Mouse (Mus musculus): Measurements from ENCODE around the gene Ccdc148. TPM values are rescaled to one million over a fixed set of nuclear protein-coding genes. Genes with fewer than 3 reads are reported as not detected.

Ccdc148 gene
- polyA plus RNA-seq, 1 experiment from 2014 or later: 1.2 TPM

DNA sequence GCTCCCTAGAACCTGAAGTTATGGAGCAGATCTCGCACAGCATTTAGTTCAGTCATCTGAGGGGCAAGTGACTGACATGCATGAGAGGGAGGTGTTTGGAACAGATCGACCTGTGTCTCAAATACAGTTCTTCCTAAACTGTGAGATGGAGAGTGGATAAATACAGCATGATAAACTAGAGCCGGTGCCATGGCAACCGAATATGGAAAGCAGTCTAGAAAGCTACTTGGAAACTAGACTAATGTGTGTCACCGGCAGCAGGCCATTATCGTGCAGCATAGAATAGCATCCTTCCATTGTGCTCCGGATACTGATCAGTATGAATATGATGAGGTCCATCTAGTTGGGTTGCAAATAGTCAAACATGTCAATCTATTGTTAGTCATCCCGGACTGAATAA, 17.7 kb upstream of the Ccdc148 start:
- Histone ChIP-seq H3K4me1 (peaks cover 23% of the 10 kb centered on the region; the same call in 1 of the 2 replicates), H3K36me3 (no peaks in the 10 kb centered on the region), H3K4me2 (no peak overlapping the region), H3K9me3 (no peaks in the 10 kb centered on the region), H3K27ac (no peak overlapping the region), H3K4me3 (no peak overlapping the region), H3K9ac (no peak overlapping the region), H3K27me3 (no peaks in the 10 kb centered on the region)
- ATAC-seq (ENCODE audit: insufficient number of reproducible peaks, insufficient read depth, low FRiP score, low TSS enrichment, low read depth): no peak
- WGBS: 91% methylated on average over 8 of the region's 8 CpGs

GRCm38 (mm10) chr2:59175926-59176325, 15.4 kb upstream of the Ccdc148 start:
- Histone ChIP-seq H3K4me2 (no peak overlapping the region), H3K36me3 (no peaks in the 10 kb centered on the region), H3K27ac (no peak overlapping the region), H3K9me3 (no peaks in the 10 kb centered on the region), H3K4me3 (no peak overlapping the region), H3K4me1 (peaks cover 38% of the 10 kb centered on the region), H3K9ac (no peak overlapping the region), H3K27me3 (no peaks in the 10 kb centered on the region)
- no peak for ATAC-seq (ENCODE audit: insufficient number of reproducible peaks, insufficient read depth, low FRiP score, low TSS enrichment, low read depth)
- 95% methylated on average over 6 of the region's 6 CpGs for WGBS

DNA sequence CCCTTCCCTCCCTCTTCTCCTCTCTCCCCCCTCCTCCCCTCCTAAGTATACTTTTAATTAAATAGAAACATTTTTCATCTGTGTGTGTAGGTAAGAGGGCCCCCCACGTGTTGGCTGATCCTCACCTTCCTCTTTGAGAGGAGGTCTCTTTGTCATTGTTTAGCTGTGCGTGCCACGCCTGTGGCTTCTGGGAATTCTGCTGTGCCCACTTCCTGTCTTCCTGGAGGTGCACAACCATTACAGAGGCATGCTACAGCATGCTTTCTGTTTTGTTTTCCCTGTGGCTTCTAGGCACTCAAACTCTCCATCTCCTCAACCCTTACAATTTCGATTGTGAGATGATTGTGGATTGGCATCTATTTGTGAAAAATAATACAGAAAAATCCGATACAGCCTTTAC, 11.1 kb upstream of the Ccdc148 start:
- Histone ChIP-seq H3K27me3 (no peaks in the 10 kb centered on the region), H3K9ac (no peak overlapping the region), H3K4me1 (peaks cover 22% of the 10 kb centered on the region), H3K4me2 (no peak overlapping the region), H3K27ac (no peak overlapping the region), H3K9me3 (no peaks in the 10 kb centered on the region), H3K36me3 (no peaks in the 10 kb centered on the region), H3K4me3 (no peak overlapping the region)
- 64% methylated on average over 5 of the region's 5 CpGs for WGBS
- no peak for ATAC-seq (ENCODE audit: insufficient number of reproducible peaks, insufficient read depth, low FRiP score, low TSS enrichment, low read depth)

- Histone ChIP-seq H3K4me1 (peaks cover 22% of the 10 kb centered on the region), H3K36me3 (no peaks in the 10 kb centered on the region), H3K9ac (no peak overlapping the region), H3K27me3 (no peaks in the 10 kb centered on the region), H3K4me2 (no peak overlapping the region), H3K9me3 (no peaks in the 10 kb centered on the region), H3K4me3 (no peak overlapping the region), H3K27ac (no peak overlapping the region)
- WGBS: 93% methylated on average over 5 of the region's 5 CpGs
- no peak for ATAC-seq (ENCODE audit: insufficient number of reproducible peaks, insufficient read depth, low FRiP score, low TSS enrichment, low read depth)
Observed at GRCm38 (mm10) chr2:59170593-59170992, 10.1 kb upstream of the Ccdc148 start.

DNA sequence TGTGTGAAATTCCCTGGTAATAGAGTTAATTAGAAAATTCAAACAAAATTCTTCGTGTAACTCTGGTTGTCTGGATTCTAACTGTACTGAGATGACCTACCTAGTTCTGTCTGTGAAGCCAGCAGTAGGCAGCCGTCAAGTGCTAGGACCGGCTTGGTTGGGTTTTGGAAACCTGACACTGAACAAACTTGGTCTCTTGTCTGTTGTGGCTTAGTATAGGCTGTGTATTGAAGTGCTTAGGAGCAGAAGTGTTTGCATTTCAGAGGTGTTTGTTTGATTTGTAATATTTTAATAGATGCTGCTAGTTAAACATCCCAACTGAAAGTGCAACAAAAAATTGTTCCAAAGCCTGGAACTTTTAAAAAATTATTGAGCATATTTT, 9.7 kb upstream of the Ccdc148 start:
- no peaks in the 10 kb centered on the region for H3K27me3 ChIP-seq
- WGBS: 53% methylated on average over 3 of the region's 3 CpGs
- H3K36me3 ChIP-seq: no peaks in the 10 kb centered on the region
- H3K4me3 ChIP-seq: no peak overlapping the region
- H3K9ac ChIP-seq: no peak overlapping the region
- H3K4me2 ChIP-seq: no peak overlapping the region
- H3K4me1 ChIP-seq: peaks cover 22% of the 10 kb centered on the region
- H3K9me3 ChIP-seq: no peaks in the 10 kb centered on the region
- no peak overlapping the region for H3K27ac ChIP-seq
- no peak for ATAC-seq (ENCODE audit: insufficient number of reproducible peaks, insufficient read depth, low FRiP score, low TSS enrichment, low read depth)

DNA sequence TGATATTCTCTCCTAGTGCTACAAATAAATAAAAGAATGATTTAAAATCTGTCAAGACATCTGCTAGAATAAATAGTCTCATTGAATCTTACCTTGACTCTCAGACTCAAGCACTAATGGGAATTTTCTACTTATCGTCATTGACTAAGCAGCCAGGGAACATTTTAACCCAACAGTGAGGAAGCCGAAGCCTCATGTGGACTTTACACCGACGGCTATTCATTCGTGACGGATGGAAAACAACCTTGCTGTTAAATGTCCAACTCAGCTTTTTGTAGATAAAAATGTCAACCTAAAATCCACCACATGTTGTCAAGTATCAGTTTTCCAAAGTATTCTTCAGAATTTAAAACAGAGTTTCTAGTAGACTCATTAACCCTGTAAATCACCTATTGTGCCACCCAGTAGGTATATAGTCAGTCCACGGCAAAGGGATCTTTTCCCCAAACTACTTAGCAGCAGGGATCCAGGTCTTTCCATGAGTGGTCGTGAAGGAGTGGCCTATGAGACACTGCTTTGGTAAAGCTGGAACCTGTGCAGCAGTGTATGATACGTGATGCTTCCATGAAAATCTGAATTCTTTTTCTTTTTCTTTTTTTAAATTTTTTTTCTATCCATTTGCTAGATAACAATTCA, 9.2 kb upstream of the Ccdc148 start:
- no peak for ATAC-seq (ENCODE audit: insufficient number of reproducible peaks, insufficient read depth, low FRiP score, low TSS enrichment, low read depth)
- Histone ChIP-seq H3K4me1 (peaks cover 22% of the 10 kb centered on the region), H3K4me3 (no peak overlapping the region), H3K36me3 (no peaks in the 10 kb centered on the region), H3K27ac (no peak overlapping the region), H3K9ac (no peak overlapping the region), H3K4me2 (no peak overlapping the region), H3K27me3 (no peaks in the 10 kb centered on the region), H3K9me3 (no peaks in the 10 kb centered on the region)
- WGBS: 85% methylated on average over 9 of the region's 9 CpGs

DNA sequence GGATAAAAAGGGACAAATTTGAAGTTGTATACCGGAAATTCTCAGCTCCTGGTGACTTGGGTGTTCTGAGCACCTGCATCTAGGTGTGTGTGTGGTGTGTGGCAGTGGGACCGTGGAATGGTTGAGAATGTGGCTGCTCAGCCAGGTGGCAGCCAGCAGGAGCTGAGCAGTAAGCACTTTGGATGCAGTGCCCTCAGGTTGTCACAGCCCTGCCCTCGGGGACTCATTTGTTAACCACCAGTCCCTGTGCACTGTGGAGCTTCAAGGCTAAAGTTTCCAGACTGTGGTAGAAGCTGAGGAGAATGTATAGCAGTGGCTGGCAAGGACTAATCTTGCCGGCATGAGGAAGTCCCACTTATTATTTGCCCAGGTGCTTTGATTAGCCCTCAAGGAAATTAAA, 7.3 kb upstream of the Ccdc148 start:
- ATAC-seq (ENCODE audit: insufficient number of reproducible peaks, insufficient read depth, low FRiP score, low TSS enrichment, low read depth): no peak
- Histone ChIP-seq H3K27ac (no peak overlapping the region), H3K9ac (no peak overlapping the region), H3K9me3 (no peaks in the 10 kb centered on the region), H3K4me2 (no peak overlapping the region), H3K27me3 (no peaks in the 10 kb centered on the region), H3K36me3 (no peaks in the 10 kb centered on the region), H3K4me1 (peaks cover 23% of the 10 kb centered on the region), H3K4me3 (no peak overlapping the region)
- WGBS: 70% methylated on average over 4 of the region's 4 CpGs

- ATAC-seq (ENCODE audit: insufficient number of reproducible peaks, insufficient read depth, low FRiP score, low TSS enrichment, low read depth): no peak
- 80% methylated on average over 4 of the region's 4 CpGs for WGBS
- no peak overlapping the region for H3K4me3 ChIP-seq
Observed at GRCm38 (mm10) chr2:59166976-59167375, 6.5 kb upstream of the Ccdc148 start.

DNA sequence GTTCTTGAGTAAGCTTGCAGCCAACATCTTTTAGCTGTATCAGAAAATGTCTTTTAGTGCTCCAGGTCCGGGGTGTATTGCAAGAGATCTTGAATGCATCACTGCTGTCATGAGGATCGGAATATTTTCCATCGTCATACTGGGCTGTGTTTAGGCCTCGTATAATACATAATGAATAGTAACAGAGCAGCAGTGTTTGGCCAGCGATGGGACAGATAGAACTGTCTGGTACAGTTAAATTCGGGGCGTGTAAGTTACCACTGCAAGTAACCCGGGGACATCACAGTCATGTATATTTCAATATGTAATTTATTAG, 1.8 kb upstream of the Ccdc148 start:
- peak overlapping the region; percentile 82 for H3K4me2 ChIP-seq
- peak overlapping the region; percentile 91 for H3K4me3 ChIP-seq
- no peaks in the 10 kb centered on the region for H3K36me3 ChIP-seq
- H3K27ac ChIP-seq: no peak overlapping the region
- WGBS: 23% methylated on average over 8 of the region's 8 CpGs
- H3K27me3 ChIP-seq: peaks cover 4% of the 10 kb centered on the region; the same call in 1 of the 2 replicates
- H3K9me3 ChIP-seq: no peaks in the 10 kb centered on the region
- peaks cover 18% of the 10 kb centered on the region for H3K4me1 ChIP-seq
- no peak for ATAC-seq (ENCODE audit: insufficient number of reproducible peaks, insufficient read depth, low FRiP score, low TSS enrichment, low read depth)
- peak overlapping the region; percentile 90 for H3K9ac ChIP-seq

More at GRCm38 (mm10) chr2:59166976-59167375, 6.5 kb upstream of the Ccdc148 start:
- Histone ChIP-seq H3K9ac (no peak overlapping the region), H3K4me1 (peaks cover 23% of the 10 kb centered on the region), H3K4me2 (no peak overlapping the region), H3K27me3 (no peaks in the 10 kb centered on the region), H3K36me3 (no peaks in the 10 kb centered on the region), H3K27ac (no peak overlapping the region), H3K9me3 (no peaks in the 10 kb centered on the region)

GRCm38 (mm10) chr2:59161441-59162284, 1.2 kb upstream of the Ccdc148 start:
- Histone ChIP-seq H3K27ac (peak overlapping the region; percentile 88), H3K4me2 (peak overlapping the region; percentile 82), H3K9ac (peak overlapping the region; percentile 90), H3K4me1 (peaks cover 18% of the 10 kb centered on the region), H3K9me3 (no peaks in the 10 kb centered on the region), H3K27me3 (peaks cover 4% of the 10 kb centered on the region; the same call in 1 of the 2 replicates), H3K36me3 (no peaks in the 10 kb centered on the region), H3K4me3 (peak overlapping the region; percentile 91)
- WGBS: under 1% methylated on average over 74 of the region's 74 CpGs
- ATAC-seq (ENCODE audit: insufficient number of reproducible peaks, insufficient read depth, low FRiP score, low TSS enrichment, low read depth): peak; percentile 41; the same call in 1 of the 2 replicates

DNA sequence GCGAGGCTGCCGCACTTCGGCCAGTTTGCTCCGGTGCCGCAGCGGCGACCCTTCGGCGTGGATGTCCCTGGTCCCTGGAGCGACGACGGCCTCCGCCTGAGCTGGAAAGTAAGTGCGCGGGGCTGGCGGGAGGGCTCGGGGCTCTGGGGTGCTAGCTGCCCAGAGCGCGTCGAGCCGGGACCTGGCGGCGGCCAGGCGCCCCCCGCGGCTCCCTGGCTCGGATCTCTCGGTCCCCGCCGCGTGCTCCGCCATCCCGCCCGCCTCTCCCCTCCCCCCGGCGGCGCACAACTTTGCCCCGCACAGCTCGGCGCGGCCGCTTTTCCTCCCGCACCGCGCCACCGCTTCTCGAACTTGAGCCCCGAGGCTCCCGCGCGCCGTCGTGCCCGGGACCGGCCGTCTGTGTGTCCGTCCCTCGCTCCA, 548 bp upstream of the Ccdc148 start:
- H3K36me3 ChIP-seq: no peaks in the 10 kb centered on the region
- H3K27me3 ChIP-seq: peaks cover 7% of the 10 kb centered on the region; the same call in 1 of the 2 replicates
- H3K4me3 ChIP-seq: peak overlapping the region; percentile 91
- peak overlapping the region; percentile 88 for H3K27ac ChIP-seq
- 1% methylated on average over 52 of the region's 58 CpGs for WGBS
- H3K9ac ChIP-seq: peak overlapping the region; percentile 90
- H3K9me3 ChIP-seq: no peaks in the 10 kb centered on the region
- H3K4me2 ChIP-seq: peak overlapping the region; percentile 82
- H3K4me1 ChIP-seq: peaks cover 18% of the 10 kb centered on the region
- peak; percentile 50; the same call in 1 of the 2 replicates for ATAC-seq (ENCODE audit: insufficient number of reproducible peaks, insufficient read depth, low FRiP score, low TSS enrichment, low read depth)
